Mouse (Mus musculus): ENCODE measurements at regions not wholly inside any gene's neighbourhood (a gene's known extent, or its start where the extent isn't known, plus 50 kb on each side); places are given as distances from the start of the nearest gene placed in this dataset.

GRCm38 (mm10) chr19:29194066-29194830 is 57.4 kb upstream of the Jak2 start:
- in situ Hi-C loops (cut with MboI, MseI), result no loop called here

- in situ Hi-C loops (cut with MboI, MseI), result loop anchor here in 1 of 2 experiments (5.0 kb wide), 1 partner anchor 51 kb away; no protein-coding TSS in a partner anchor
Measured at GRCm38 (mm10) chr19:29196186-29196585, 55.4 kb upstream of the Jak2 start.

GRCm38 (mm10) chr19:29198636-29199035 is 53.0 kb upstream of the Jak2 start:
- in situ Hi-C loops (cut with MboI, MseI), result loop anchor here in 1 of 2 experiments (5.0 kb wide), 1 partner anchor 49 kb away; no protein-coding TSS in a partner anchor

- in situ Hi-C loops (cut with MboI, MseI), result loop anchor here in 1 of 2 experiments (5.0 kb wide), 1 partner anchor 48 kb away; no protein-coding TSS in a partner anchor
Measured at GRCm38 (mm10) chr19:29199117-29199823, 52.4 kb upstream of the Jak2 start.

GRCm38 (mm10) chr19:29201674-29202073 is 50.0 kb upstream of the Jak2 start:
- in situ Hi-C loops (cut with MboI, MseI), result loop anchor here in 1 of 2 experiments (25.0 kb wide), 1 partner anchor 1039 kb away; no protein-coding TSS in a partner anchor

All from T-helper 17 cell (primary cell).